Mouse (Mus musculus): Measurements from ENCODE around the gene Fndc7. TPM values are rescaled to one million over a fixed set of nuclear protein-coding genes. Genes with fewer than 3 reads are reported as not detected.

Fndc7 gene
- polyA plus RNA-seq, 1 experiment from 2014 or later: 0.21 TPM

- H3K9ac ChIP-seq (ENCODE audit: low read length): no peak overlapping the region
- peak overlapping the region; percentile 29; the same call in 1 of the 2 replicates for H3K27ac ChIP-seq (ENCODE audit: low read length)
- H3K4me3 ChIP-seq (ENCODE audit: low read length): no peak overlapping the region
- ATAC-seq (replicated peaks; ENCODE audit: extremely low read depth, insufficient read depth, low FRiP score): no peak; the same call in 1 of the 2 replicates
- WGBS: 69% methylated on average over 5 of the region's 5 CpGs
- H3K36me3 ChIP-seq (ENCODE audit: control insufficient read depth, insufficient read depth): peaks cover 33% of the 10 kb centered on the region
- H3K9me3 ChIP-seq (replicated peaks; ENCODE audit: control insufficient read depth, low read length): no peaks in the 10 kb centered on the region
- peaks cover 7% of the 10 kb centered on the region for H3K4me1 ChIP-seq (ENCODE audit: control insufficient read depth, insufficient read depth, low read length)
- no peaks in the 10 kb centered on the region for H3K27me3 ChIP-seq (ENCODE audit: control insufficient read depth, insufficient read depth, low read length)
- no peak overlapping the region for H3K4me2 ChIP-seq (ENCODE audit: low read depth, low read length)
Observed at GRCm38 (mm10) chr3:108805622-108806021, 84.2 kb downstream of the Fndc7 start.

Other genes starting within 250 kb of the Fndc7 start
- gene Clcc1, start 236.1 kb downstream of the Fndc7 start, polyA plus RNA-seq (2015; fragmentation: Nextera tagmentation; extraction: Ambion mirVana): 52.2 and 63.3 TPM in 2 replicates
- gene Gpsm2, start 167.7 kb downstream of the Fndc7 start, polyA plus RNA-seq (2015; fragmentation: Nextera tagmentation; extraction: Ambion mirVana): 28.9 and 31.5 TPM in 2 replicates
- 0.10 TPM in 1 of 2 replicates, not detected in the other for gene Aknad1, start 150.3 kb downstream of the Fndc7 start, polyA plus RNA-seq (2015; fragmentation: Nextera tagmentation; extraction: Ambion mirVana)
- gene Stxbp3, start 49.5 kb downstream of the Fndc7 start, polyA plus RNA-seq (2015; fragmentation: Nextera tagmentation; extraction: Ambion mirVana): 32.2 and 33.1 TPM in 2 replicates
- 49.9 and 60.6 TPM in 2 replicates for gene Prpf38b, start 21.7 kb upstream of the Fndc7 start, polyA plus RNA-seq (2015; fragmentation: Nextera tagmentation; extraction: Ambion mirVana)
- 0.22 and 0.39 TPM in 2 replicates for gene Henmt1, start 49.9 kb upstream of the Fndc7 start, polyA plus RNA-seq (2015; fragmentation: Nextera tagmentation; extraction: Ambion mirVana)
- gene Gm9857, start 50.4 kb upstream of the Fndc7 start, polyA plus RNA-seq (2015; fragmentation: Nextera tagmentation; extraction: Ambion mirVana): not detected in 2 replicates
- gene Fam102b, start 137.6 kb upstream of the Fndc7 start, polyA plus RNA-seq (2015; fragmentation: Nextera tagmentation; extraction: Ambion mirVana): 3.6 and 3.7 TPM in 2 replicates
- not detected in 2 replicates for gene Slc25a54, start 190.5 kb upstream of the Fndc7 start, polyA plus RNA-seq (2015; fragmentation: Nextera tagmentation; extraction: Ambion mirVana)
- gene Slc25a24, start 233.1 kb upstream of the Fndc7 start, polyA plus RNA-seq (2015; fragmentation: Nextera tagmentation; extraction: Ambion mirVana): 17.1 and 19.8 TPM in 2 replicates

Data from heart, embryonic 16.5 days (tissue).